Comparison of ENCODE assay signal across 9 mouse cellular contexts in the genomic region with DNA sequence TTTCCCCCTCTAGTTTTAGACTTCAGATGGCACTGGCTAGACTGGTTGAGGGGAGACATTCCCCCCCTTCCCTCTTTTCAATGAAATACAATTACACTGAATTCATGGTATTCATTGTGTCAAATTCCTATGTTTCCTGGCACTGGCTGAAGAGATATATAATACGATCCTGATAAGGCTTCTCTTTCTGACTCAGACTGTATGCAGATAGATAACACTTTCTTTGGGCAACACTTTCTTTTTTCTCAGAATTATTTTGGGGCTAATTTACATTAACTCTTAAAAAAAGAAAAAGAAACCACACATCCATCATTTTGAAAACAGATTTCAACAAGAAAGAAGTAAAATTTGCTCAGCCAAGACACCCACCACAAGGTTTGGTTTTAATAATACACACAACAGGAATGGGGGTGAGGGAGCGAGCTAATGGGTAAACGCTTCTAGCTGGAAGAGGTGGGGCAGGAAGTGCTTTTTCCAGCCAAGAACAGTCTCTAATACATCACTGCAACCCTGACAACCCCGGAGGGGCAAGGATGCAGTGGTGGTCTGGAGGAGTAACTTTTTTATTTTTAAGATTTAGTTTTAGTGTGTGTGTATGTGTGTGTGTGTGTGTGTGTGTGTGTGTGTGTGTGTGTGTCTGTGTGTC.
"Had no signal": no experiment of that assay in that cellular context is flagged by ENCODE, and none has a peak within 500 bp of the region (broad histone marks: within the 10 kb centered on the region; RNA-seq: fewer than 3 reads in every experiment).

No protein-coding gene starts in this region.

- H3K4me2 ChIP-seq: limb, embryonic 13.5 days; midbrain, embryonic 13.5 days; stomach, embryonic 15.5 days had no signal

- H3K4me3 ChIP-seq: layer of hippocampus, adult 2 months; limb, embryonic 13.5 days; midbrain, embryonic 13.5 days; stomach, embryonic 15.5 days had no signal

- H3K4me1 ChIP-seq: stomach, embryonic 15.5 days had no signal

- H3K9me3 ChIP-seq: midbrain, embryonic 13.5 days; stomach, embryonic 15.5 days had no signal

- ATAC-seq: midbrain, embryonic 13.5 days had no signal

- H3K27me3 ChIP-seq: limb, embryonic 13.5 days; midbrain, embryonic 13.5 days; stomach, embryonic 15.5 days had no signal

- H3K36me3 ChIP-seq: midbrain, embryonic 13.5 days; stomach, embryonic 15.5 days had no signal

- H3K9ac ChIP-seq: limb, embryonic 13.5 days; liver, embryonic 14.5 days; midbrain, embryonic 13.5 days; stomach, embryonic 15.5 days had no signal

- H3K27ac ChIP-seq: layer of hippocampus, adult 2 months; limb, embryonic 13.5 days; liver, embryonic 14.5 days; midbrain, embryonic 13.5 days; stomach, embryonic 15.5 days had no signal

- DNase-seq: kidney, postnatal 4 days; lung, adult 2 months; lung, postnatal 4 days; right cerebral cortex, postnatal 14 days had no signal
